Mouse (Mus musculus) MEL (cell line): ENCODE measurements around the gene Oas3.

Experiments used
- CHD1 ChIP-seq: IDR thresholded peaks from 2 replicates; pipeline ENCODE4 v1.6.1; 2012; ENCODE audit warnings: low read depth, mild to moderate bottlenecking, inconsistent platforms, low read length, improper control_type of control experiment
- CTCF ChIP-seq, 3 experiments: IDR thresholded peaks in 2 of 3; conservative IDR thresholded peaks in 1 of 3; 2 replicates each; pipeline ENCODE4 v1.5.1; 2011 to 2012; ENCODE audit warnings: low read length in 3 of 3, low read depth in 2 of 3, mild to moderate bottlenecking in 2 of 3, improper control_type of control experiment in 1 of 3, inconsistent platforms in 1 of 3, mixed read lengths in 1 of 3, moderate library complexity in 1 of 3; ENCODE audit not compliant: control insufficient read depth in 1 of 3, insufficient read depth in 1 of 3, poor library complexity in 1 of 3, severe bottlenecking in 1 of 3
- MXI1 ChIP-seq: IDR thresholded peaks from 2 replicates; pipeline ENCODE4 v1.6.1; 2011; ENCODE audit warnings: mild to moderate bottlenecking, low read depth, low read length, improper control_type of control experiment
- MYC ChIP-seq: IDR thresholded peaks from 2 replicates; pipeline ENCODE4 v1.6.1; 2011; ENCODE audit warnings: low read depth, mild to moderate bottlenecking, low read length, improper control_type of control experiment, moderate library complexity
- POLR2A ChIP-seq, 2 experiments: IDR thresholded peaks; 2 replicates each; pipeline ENCODE4 v1.6.1; 2011 to 2012; ENCODE audit warnings: low read length in 2 of 2, mild to moderate bottlenecking in 2 of 2, control low read depth in 1 of 2, improper control_type of control experiment in 1 of 2, low read depth in 1 of 2, moderate library complexity in 1 of 2; ENCODE audit not compliant: control insufficient read depth in 1 of 2, insufficient read depth in 1 of 2, poor library complexity in 1 of 2
- RCOR1 ChIP-seq: IDR thresholded peaks from 2 replicates; pipeline ENCODE4 v1.6.1; 2012; ENCODE audit warnings: low read depth, mild to moderate bottlenecking, inconsistent platforms, low read length, improper control_type of control experiment

DNA sequence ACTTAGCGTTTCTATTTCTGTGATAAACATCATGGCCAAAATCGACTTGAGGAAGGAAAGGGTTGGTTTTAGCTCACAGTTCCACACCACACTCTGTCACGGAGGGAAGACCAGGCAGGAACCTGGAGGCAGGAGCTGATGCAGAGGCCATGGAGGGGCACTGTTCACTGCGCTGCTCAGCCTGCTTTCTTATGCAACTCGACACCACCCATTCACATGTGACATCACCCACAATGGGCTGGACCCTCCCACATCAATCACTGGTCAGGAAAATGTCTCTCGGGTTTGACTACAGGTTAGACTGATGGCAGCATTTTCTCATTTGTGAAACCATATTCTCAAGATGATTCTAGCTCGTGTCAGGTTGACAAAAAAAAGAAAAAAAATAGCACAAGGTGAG, 56.5 kb downstream of the Oas3 start:
- TF ChIP-seq RCOR1 (no peak), POLR2A (IDR thresholded peaks at IDR 0.05; ENCODE audit: control insufficient read depth in 1 of 2, insufficient read depth in 1 of 2, low read depth in 1 of 2, low read length in 2 of 2, poor library complexity in 1 of 2) (no peak), CHD1 (no peak), MXI1 (no peak), CTCF (IDR thresholded peaks at IDR 0.05 in 2 of 3, conservative IDR thresholded peaks at IDR 0.05 in 1 of 3; ENCODE audit: control insufficient read depth in 1 of 3, insufficient read depth in 1 of 3, low read depth in 2 of 3, low read length in 3 of 3, poor library complexity in 1 of 3, severe bottlenecking in 1 of 3) (no peak), MYC (no peak)
